21 mouse cellular contexts compared by ENCODE assay signal in the genomic region with DNA sequence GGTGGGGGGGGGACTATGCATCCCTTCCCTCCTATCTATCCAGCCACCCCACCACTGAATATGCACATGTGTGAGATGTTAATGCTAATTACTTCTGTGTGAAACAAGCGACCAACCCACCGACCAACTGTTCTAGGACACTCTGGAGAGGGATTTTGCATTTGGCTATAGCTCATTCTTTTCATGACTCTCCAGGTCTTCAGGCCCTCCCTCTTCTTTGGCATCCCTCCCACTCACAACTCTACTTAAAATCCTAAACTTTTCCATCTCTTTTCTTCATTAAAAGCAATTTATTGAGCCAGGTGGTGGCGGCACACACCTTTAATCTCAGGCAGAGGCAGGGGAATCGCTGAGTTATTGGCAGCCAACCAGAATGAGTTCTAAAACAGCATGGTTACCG.
"Had no signal": no experiment of that assay in that cellular context is flagged by ENCODE, and none has a peak within 500 bp of the region (broad histone marks: within the 10 kb centered on the region; RNA-seq: fewer than 3 reads in every experiment).

No protein-coding gene starts in this region.

- H3K36me3 ChIP-seq: intestine, embryonic 15.5 days; kidney, embryonic 15.5 days; limb, embryonic 15.5 days; midbrain, embryonic 12.5 days; midbrain, embryonic 15.5 days; neural tube, embryonic 12.5 days; neural tube, embryonic 15.5 days had no signal

- H3K9me3 ChIP-seq: intestine, embryonic 15.5 days; kidney, embryonic 15.5 days; limb, embryonic 15.5 days; midbrain, embryonic 12.5 days; midbrain, embryonic 15.5 days; neural tube, embryonic 12.5 days; neural tube, embryonic 15.5 days had no signal

- ATAC-seq: intestine, embryonic 15.5 days; midbrain, embryonic 15.5 days had no signal

- H3K4me3 ChIP-seq: intestine, embryonic 15.5 days; kidney, embryonic 15.5 days; limb, embryonic 15.5 days; midbrain, embryonic 12.5 days; midbrain, embryonic 15.5 days; neural tube, embryonic 12.5 days; neural tube, embryonic 15.5 days had no signal

- H3K27ac ChIP-seq: intestine, embryonic 15.5 days; kidney, embryonic 15.5 days; limb, embryonic 15.5 days; liver, embryonic 14.5 days; macrophage; midbrain, embryonic 15.5 days; neural tube, embryonic 12.5 days; neural tube, embryonic 15.5 days; stomach, postnatal 0 days had no signal

- H3K27me3 ChIP-seq: intestine, embryonic 15.5 days; kidney, embryonic 15.5 days; limb, embryonic 15.5 days; midbrain, embryonic 12.5 days; midbrain, embryonic 15.5 days; neural tube, embryonic 12.5 days; neural tube, embryonic 15.5 days had no signal

- H3K4me2 ChIP-seq: intestine, embryonic 15.5 days; kidney, embryonic 15.5 days; limb, embryonic 15.5 days; liver, embryonic 11.5 days; lung, embryonic 14.5 days; midbrain, embryonic 12.5 days; midbrain, embryonic 15.5 days; neural tube, embryonic 12.5 days; neural tube, embryonic 15.5 days had no signal

- DNase-seq: kidney, adult 11 months; kidney, adult 8-10 months; kidney, postnatal 10 days; kidney, postnatal 36 days; liver, postnatal 0 days; lung, embryonic 14.5 days; right cerebral cortex, postnatal 25 days; thymus, adult 18-20 months; thymus, postnatal 14 days; thymus, postnatal 4 days had no signal

- H3K9ac ChIP-seq: intestine, embryonic 15.5 days; kidney, embryonic 15.5 days; limb, embryonic 15.5 days; liver, embryonic 14.5 days; liver, postnatal 0 days; lung, embryonic 14.5 days; midbrain, embryonic 12.5 days; midbrain, embryonic 15.5 days; neural tube, embryonic 12.5 days; neural tube, embryonic 15.5 days had no signal
